Mouse (Mus musculus) neural tube, embryonic 11.5 days (tissue): ENCODE results near the gene Serpinf2. TPM values are rescaled to one million over a fixed set of nuclear protein-coding genes. Genes with fewer than 3 reads are reported as not detected.

Experiments
- ATAC-seq: fragments of 200-750 bp; cut with Nextera tagmentation; 2 replicates; pipeline ENCODE4 v1.8.0; 2017; ENCODE audit warnings: moderate number of reproducible peaks, mild to moderate bottlenecking, moderate TSS enrichment, moderate library complexity; ENCODE audit not compliant: insufficient read depth, low FRiP score, low TSS enrichment
- DNase-seq: peaks from one replicate; pipeline ENCODE4 v3.0.0-alpha.2; 2015; ENCODE audit warnings: low spot score
- H3K27ac ChIP-seq: fragments of 300-500 bp; sonication (generic); 2 replicates; pipeline ENCODE4 v1.5.1; 2014; ENCODE audit warnings: low read depth, mild to moderate bottlenecking, low read length
- H3K27me3 ChIP-seq: fragments of 300-500 bp; sonication (generic); 2 replicates; pipeline ENCODE4 v1.6.1; 2014; ENCODE audit warnings: mild to moderate bottlenecking, low read length, mixed read lengths; ENCODE audit not compliant: control insufficient read depth, insufficient read depth
- H3K36me3 ChIP-seq: fragments of 300-500 bp; sonication (generic); 2 replicates; pipeline ENCODE4 v1.6.1; 2014; ENCODE audit warnings: mild to moderate bottlenecking, low read length, moderate library complexity, mixed read lengths; ENCODE audit not compliant: control insufficient read depth, insufficient read depth
- H3K4me1 ChIP-seq: fragments of 300-500 bp; sonication (generic); 2 replicates; pipeline ENCODE4 v1.6.1; 2014; ENCODE audit warnings: low read length, mixed read lengths; ENCODE audit not compliant: control insufficient read depth, insufficient read depth
- H3K4me2 ChIP-seq: fragments of 300-500 bp; sonication (generic); 2 replicates; pipeline ENCODE4 v1.6.1; 2014; ENCODE audit warnings: low read depth, mild to moderate bottlenecking, moderate library complexity
- H3K4me3 ChIP-seq: fragments of 300-500 bp; sonication (generic); 2 replicates; pipeline ENCODE4 v1.5.1; 2014; ENCODE audit warnings: low read depth, low read length
- H3K9ac ChIP-seq: fragments of 300-500 bp; sonication (generic); 2 replicates; pipeline ENCODE4 v1.6.1; 2014; ENCODE audit warnings: mild to moderate bottlenecking, low read length
- H3K9me3 ChIP-seq: fragments of 300-500 bp; sonication (generic); 2 replicates; pipeline ENCODE4 v1.6.1; 2016; ENCODE audit warnings: low read length; ENCODE audit not compliant: control insufficient read depth
- WGBS: fragments of 180-500 bp; shearing (Covaris S2); extraction: QIAGEN DNeasy Blood & Tissue Kit; methylation state at CpG from one replicate; pipeline ENCODE4 v1.1.7; 2014; 5-methylcytosine and 5-hydroxymethylcytosine counted together
- polyA plus RNA-seq: library from polyadenylated mRNA; unstranded; fragments of >200 nt; fragmentation: Nextera tagmentation; extraction: Ambion mirVana; gene quantifications from 2 replicates; pipeline ENCODE4 v1.2.1, GENCODE M21; 2014

Serpinf2 gene
- polyA plus RNA-seq, result 0.15 and 0.17 TPM in 2 replicates

DNA sequence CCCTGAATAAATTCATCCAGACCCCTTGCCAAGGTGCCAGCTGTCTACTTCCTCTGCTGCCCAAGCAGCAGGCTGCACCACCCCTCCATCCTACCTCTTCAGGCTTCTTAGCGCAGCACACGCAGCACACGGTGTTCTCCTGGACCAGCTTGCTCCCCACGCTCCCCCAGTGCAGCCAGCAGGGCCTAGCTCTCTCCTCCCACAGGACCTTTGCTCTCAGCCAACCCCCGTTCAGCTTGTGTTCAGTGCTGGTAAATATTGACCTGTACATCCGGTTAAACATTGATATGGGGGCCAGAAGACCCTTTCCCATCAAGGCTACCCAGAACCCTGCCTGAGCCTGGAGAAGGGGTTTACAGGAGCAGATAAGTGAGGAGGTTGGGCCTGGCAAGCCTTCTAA is at the start of gene Serpinf2:
Gene Serpinf2, minus strand, starts transcription at position 229 of the 400 bp plus-strand sequence.
- no peaks in the 10 kb centered on the region; the same call in 1 of the 2 replicates for H3K9me3 ChIP-seq
- H3K27me3 ChIP-seq, result no peaks in the 10 kb centered on the region
- no peak for ATAC-seq
- DNase-seq, result no peak
- WGBS, result 92% methylated on average over 6 of the region's 6 CpGs
- H3K9ac ChIP-seq, result no peak within 1 kb of the TSS
- no peaks in the 10 kb centered on the region for H3K4me1 ChIP-seq
- no peak within 1 kb of the TSS for H3K4me3 ChIP-seq
- H3K36me3 ChIP-seq, result no peaks in the 10 kb centered on the region
- no peak within 1 kb of the TSS for H3K4me2 ChIP-seq
- H3K27ac ChIP-seq, result no peak within 1 kb of the TSS

DNA sequence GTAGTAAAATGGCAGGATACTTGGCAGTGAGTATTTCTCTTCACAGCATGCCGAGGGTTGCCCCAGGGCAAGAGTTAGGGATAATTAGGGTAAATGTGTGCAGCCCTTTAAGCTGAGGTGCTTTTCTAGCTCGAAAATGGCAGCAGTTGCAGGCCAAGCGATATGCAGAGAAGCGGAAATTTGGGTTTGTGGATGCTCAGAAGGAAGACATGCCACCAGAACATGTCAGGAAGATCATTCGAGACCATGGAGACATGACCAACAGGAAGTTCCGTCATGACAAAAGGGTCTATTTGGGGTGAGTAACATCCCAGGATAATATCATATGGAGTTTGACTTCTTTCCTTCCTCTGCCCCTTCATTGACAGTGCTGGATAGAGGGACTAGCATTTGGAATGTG is 48.1 kb upstream of the Serpinf2 start:
- H3K4me1 ChIP-seq, result peaks cover 8% of the 10 kb centered on the region
- H3K4me2 ChIP-seq, result peak overlapping the region; percentile 76
- H3K27me3 ChIP-seq, result no peaks in the 10 kb centered on the region
- peak overlapping the region; percentile 99 for H3K4me3 ChIP-seq
- ATAC-seq, result no peak
- H3K36me3 ChIP-seq, result peaks cover 24% of the 10 kb centered on the region
- DNase-seq, result no peak
- peak overlapping the region; percentile 97 for H3K9ac ChIP-seq
- WGBS, result 48% methylated on average over 6 of the region's 6 CpGs
- H3K9me3 ChIP-seq, result no peaks in the 10 kb centered on the region
- H3K27ac ChIP-seq, result no peak overlapping the region

DNA sequence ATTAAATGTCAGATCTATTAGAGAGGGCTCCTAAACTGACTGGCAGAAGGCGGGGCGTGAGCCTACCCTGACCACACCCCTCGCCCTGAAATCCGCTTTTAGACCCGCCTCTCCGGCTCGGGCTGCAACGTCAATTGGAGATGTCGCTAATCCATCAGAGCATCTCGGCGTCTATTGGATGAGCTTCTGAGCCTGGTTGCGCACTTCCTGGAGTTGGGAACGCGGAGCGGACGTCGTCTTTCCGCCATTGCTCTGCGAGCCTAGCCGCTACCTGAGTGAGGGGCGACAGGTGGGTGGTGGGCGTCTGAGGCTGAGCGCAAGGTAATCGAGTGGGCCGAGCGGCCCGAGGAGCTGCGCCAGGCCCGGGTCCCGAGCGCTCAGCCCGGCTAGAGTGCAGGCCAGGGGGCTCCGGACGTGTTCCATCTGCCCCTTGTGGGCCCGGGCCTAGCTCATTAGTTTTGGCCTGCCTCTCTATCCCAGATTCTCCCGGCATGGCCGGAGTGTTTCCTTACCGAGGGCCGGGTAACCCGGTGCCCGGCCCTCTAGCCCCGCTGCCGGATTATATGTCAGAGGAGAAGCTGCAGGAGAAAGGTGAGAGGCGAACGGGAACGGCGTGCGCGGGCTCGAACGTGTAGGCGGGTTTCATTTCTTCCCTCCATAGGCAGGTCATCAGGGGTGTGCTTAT is 47.4 kb upstream of the Serpinf2 start, which contains the start of gene Prpf8:
Gene Prpf8, plus strand, starts transcription at position 216 of the 685 bp plus-strand sequence.
- peaks cover 18% of the 10 kb centered on the region for H3K36me3 ChIP-seq
- peak within 1 kb of the TSS; percentile 76 for H3K4me2 ChIP-seq
- H3K27me3 ChIP-seq, result no peaks in the 10 kb centered on the region
- no peaks in the 10 kb centered on the region for H3K9me3 ChIP-seq
- DNase-seq (peak; percentile 96), ATAC-seq (peak; percentile 99)
- under 1% methylated on average over 50 of the region's 52 CpGs for WGBS
- H3K9ac ChIP-seq, result peak within 1 kb of the TSS; percentile 97
- H3K27ac ChIP-seq, result peak within 1 kb of the TSS; percentile 62; the same call in 1 of the 2 replicates
- peaks cover 8% of the 10 kb centered on the region for H3K4me1 ChIP-seq
- peak within 1 kb of the TSS; percentile 99 for H3K4me3 ChIP-seq

DNA sequence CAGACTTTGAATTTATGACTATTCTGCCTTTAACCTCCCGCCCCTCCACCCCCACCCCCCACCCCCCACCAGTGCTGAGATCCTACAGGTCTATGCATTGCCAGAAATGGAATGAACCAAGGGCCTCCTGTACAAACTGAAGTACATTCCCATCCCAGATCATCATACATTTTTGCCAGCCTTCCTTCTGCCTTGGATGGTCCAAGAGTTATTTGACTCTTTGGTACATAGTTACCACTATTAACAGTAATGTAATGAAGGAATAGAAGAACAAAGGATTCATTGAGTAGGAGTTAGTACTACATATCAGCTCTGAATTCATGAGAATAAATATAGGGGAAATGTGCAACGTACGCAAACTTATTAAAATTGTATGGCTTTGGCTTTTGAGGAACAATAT is 46.8 kb upstream of the Serpinf2 start:
- no peak for ATAC-seq
- no peak overlapping the region for H3K27ac ChIP-seq
- H3K36me3 ChIP-seq, result peaks cover 12% of the 10 kb centered on the region
- WGBS, result 23% methylated on average over 3 of the region's 3 CpGs
- no peak for DNase-seq
- no peak overlapping the region for H3K9ac ChIP-seq
- peak overlapping the region; percentile 99; the same call in 1 of the 2 replicates for H3K4me3 ChIP-seq
- no peaks in the 10 kb centered on the region for H3K9me3 ChIP-seq
- H3K4me2 ChIP-seq, result peak overlapping the region; percentile 20; the same call in 1 of the 2 replicates
- H3K4me1 ChIP-seq, result peaks cover 8% of the 10 kb centered on the region
- no peaks in the 10 kb centered on the region for H3K27me3 ChIP-seq

DNA sequence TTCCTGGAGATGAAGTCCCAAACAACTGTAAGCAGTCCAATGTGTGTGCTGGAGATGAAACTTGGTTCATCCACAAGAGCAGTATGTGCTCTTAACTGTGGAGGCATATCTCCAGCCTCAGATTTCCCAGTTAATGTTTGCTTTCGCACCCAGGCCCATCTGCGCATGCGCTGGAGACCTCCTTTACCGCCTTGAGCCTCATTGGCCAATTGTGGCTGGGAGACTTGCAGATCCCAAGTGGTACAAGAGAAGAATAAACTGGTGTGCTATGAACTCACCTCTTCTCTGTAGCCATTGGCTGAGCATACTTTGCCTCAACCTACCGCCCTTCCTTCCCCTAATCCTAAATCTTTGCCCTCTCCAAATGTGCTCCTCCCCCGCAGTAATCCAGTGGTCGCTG is 34.0 kb upstream of the Serpinf2 start:
- no peaks in the 10 kb centered on the region for H3K9me3 ChIP-seq
- no peak overlapping the region for H3K9ac ChIP-seq
- no peak overlapping the region for H3K4me3 ChIP-seq
- no peaks in the 10 kb centered on the region for H3K4me1 ChIP-seq
- H3K36me3 ChIP-seq, result no peaks in the 10 kb centered on the region
- DNase-seq (no peak), ATAC-seq (no peak)
- WGBS, result 73% methylated on average over 7 of the region's 7 CpGs
- H3K27ac ChIP-seq, result no peak overlapping the region
- no peak overlapping the region for H3K4me2 ChIP-seq
- H3K27me3 ChIP-seq, result no peaks in the 10 kb centered on the region

DNA sequence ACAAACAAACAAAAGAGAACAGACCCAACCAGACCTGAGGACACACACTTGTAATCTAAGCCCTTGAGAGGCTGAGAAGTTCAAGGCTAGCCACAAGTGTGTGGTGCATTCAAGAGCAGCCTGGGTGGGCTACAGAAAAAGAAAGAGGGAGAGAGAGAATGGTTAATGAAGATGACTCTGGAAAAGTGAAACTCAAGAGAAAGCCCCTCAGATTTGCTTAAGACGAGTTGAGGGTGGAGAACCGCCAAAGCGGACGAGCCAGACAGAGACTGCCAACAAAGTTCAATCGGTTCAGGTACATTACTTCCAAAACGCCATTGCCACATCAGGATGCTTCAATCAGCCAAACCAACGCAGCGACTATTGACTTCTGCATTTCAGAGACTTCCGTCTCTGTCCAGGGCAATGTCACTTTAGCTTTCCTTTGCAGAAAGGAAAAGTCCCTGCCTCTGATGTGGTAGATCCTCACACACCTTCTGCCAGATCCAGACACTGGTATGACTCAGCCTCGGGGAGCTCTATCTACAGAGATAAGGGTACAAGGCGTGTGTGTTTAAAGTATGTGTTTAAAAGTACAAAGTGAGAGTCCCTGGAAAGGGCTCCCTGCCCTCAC is 33.2 kb upstream of the Serpinf2 start:
- Histone ChIP-seq H3K4me3 (no peak overlapping the region), H3K27ac (no peak overlapping the region), H3K9me3 (no peaks in the 10 kb centered on the region), H3K9ac (no peak overlapping the region), H3K4me2 (no peak overlapping the region), H3K27me3 (no peaks in the 10 kb centered on the region), H3K36me3 (no peaks in the 10 kb centered on the region), H3K4me1 (no peaks in the 10 kb centered on the region)
- no peak for ATAC-seq
- WGBS, result 89% methylated on average over 11 of the region's 11 CpGs
- no peak for DNase-seq

DNA sequence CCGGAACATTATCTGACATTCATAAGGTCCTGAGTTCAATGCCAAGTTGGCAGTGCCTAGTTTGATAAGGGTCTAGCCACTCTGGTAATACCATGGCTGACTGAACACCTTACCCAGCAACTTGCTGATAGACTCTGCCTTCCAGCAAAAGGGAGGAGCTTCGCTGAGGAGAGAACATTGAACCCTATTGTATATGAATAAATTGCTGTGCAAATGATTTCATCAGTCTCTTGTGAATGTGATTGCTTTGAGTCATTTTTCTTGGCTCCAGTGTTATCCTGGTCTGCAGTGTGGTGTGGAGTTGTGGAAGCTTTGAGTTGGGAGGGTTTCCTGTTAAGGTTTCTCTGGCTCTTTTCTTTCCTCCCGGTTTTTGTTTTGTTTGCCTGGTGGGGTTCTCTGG is 31.3 kb upstream of the Serpinf2 start:
- 87% methylated on average over 3 of the region's 3 CpGs for WGBS
- Histone ChIP-seq H3K36me3 (no peaks in the 10 kb centered on the region), H3K9ac (no peak overlapping the region), H3K4me1 (no peaks in the 10 kb centered on the region), H3K4me2 (no peak overlapping the region), H3K27me3 (no peaks in the 10 kb centered on the region), H3K9me3 (no peaks in the 10 kb centered on the region), H3K27ac (no peak overlapping the region), H3K4me3 (no peak overlapping the region)
- ATAC-seq (no peak), DNase-seq (no peak)

DNA sequence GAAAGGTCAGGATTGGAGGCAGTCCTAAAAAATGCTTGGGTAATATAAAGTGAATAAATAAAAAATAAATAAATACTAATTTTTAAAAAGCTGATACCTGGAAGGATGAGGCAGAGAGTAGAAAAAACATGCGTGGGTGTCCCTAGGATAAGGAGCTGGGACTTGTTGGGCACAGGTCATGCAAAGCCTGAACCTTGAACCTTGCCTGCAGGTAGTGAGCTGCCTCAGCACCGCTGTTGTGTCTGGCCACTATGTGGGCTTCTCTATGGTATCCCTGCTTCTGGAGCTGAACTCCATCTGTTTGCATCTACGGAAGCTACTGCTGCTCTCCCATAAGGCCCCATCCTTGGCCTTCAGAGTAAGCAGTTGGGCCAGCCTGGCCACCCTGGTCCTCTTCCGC is 29.9 kb upstream of the Serpinf2 start:
- no peaks in the 10 kb centered on the region for H3K4me1 ChIP-seq
- no peaks in the 10 kb centered on the region for H3K9me3 ChIP-seq
- H3K36me3 ChIP-seq, result no peaks in the 10 kb centered on the region
- DNase-seq (no peak), ATAC-seq (no peak)
- H3K27ac ChIP-seq, result no peak overlapping the region
- H3K27me3 ChIP-seq, result no peaks in the 10 kb centered on the region
- no peak overlapping the region for H3K9ac ChIP-seq
- H3K4me2 ChIP-seq, result no peak overlapping the region
- H3K4me3 ChIP-seq, result no peak overlapping the region
- 89% methylated on average over 4 of the region's 4 CpGs for WGBS

DNA sequence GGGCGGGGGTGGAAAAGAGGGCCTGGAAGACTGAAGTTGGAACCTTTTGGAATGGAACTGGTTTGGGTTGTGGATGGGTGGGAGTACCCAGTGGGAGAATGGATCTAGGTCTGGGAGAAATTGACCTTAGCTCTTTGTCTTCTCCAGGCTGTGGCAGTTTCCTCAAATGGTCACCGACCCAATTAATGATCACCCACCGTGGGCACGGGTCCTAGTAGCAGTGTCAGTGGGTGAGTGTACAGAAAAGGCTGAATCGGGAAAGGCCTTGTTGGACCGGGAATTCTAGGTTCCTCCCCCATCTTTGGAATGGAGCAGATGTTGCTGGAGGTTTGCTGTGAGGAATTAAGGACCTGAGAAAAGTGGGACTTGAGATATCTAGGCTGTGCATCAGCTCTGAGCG is 29.0 kb upstream of the Serpinf2 start:
- Histone ChIP-seq H3K27ac (no peak overlapping the region), H3K9me3 (no peaks in the 10 kb centered on the region), H3K4me3 (peak overlapping the region; percentile 29), H3K4me2 (peak overlapping the region; percentile 57), H3K36me3 (no peaks in the 10 kb centered on the region), H3K4me1 (no peaks in the 10 kb centered on the region), H3K27me3 (no peaks in the 10 kb centered on the region), H3K9ac (peak overlapping the region; percentile 45)
- 71% methylated on average over 7 of the region's 7 CpGs for WGBS
- no peak for DNase-seq
- no peak for ATAC-seq
